24 mouse cellular contexts compared by ENCODE assay signal in the genomic region with DNA sequence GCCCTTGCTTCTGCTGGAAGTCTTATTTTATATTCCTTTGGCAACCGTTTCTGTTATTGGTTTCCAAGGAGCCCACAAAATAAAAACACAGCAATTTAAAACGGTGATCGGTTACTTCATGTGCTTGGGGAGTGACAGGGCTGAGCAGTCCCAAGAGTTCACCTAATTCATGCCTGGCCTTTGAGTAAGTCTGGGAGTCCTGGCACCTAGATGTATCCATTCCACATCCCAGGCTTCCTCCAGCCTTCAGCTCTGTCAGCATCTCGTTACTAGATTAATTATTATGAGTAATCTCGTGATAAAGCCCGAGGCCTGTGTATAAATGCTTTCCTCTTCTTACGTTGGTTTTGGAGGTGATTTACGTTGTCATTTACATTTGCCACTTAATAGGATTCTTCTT.
DNase-seq lines count a peak whose midpoint lies in the region; ATAC-seq lines count a peak whose summit lies in the region.
"Had no signal": no experiment of that assay in that cellular context is flagged by ENCODE, and none has a peak within 500 bp of the region (broad histone marks: within the 10 kb centered on the region; RNA-seq: fewer than 3 reads in every experiment).

No protein-coding gene starts in this region.

- H3K36me3 ChIP-seq in intestine, embryonic 14.5 days (ENCODE audit: control insufficient read depth, insufficient read depth, low read length): no peaks in the 10 kb centered on the region
- H3K36me3 ChIP-seq in intestine, embryonic 15.5 days: no peaks in the 10 kb centered on the region
- no peaks in the 10 kb centered on the region for H3K36me3 ChIP-seq in stomach, embryonic 16.5 days (ENCODE audit: control insufficient read depth, insufficient read depth, low read length)
- H3K36me3 ChIP-seq: embryonic facial prominence, embryonic 13.5 days; embryonic facial prominence, embryonic 15.5 days had no signal

- H3K4me3 ChIP-seq in intestine, embryonic 14.5 days (ENCODE audit: low read depth, low read length): no peak overlapping the region
- H3K4me3 ChIP-seq in intestine, embryonic 15.5 days (replicated peaks): no peak overlapping the region
- no peak overlapping the region for H3K4me3 ChIP-seq in stomach, embryonic 16.5 days (replicated peaks; ENCODE audit: low read length)
- H3K4me3 ChIP-seq: embryonic facial prominence, embryonic 13.5 days; embryonic facial prominence, embryonic 15.5 days; erythroblast, embryonic 14.5 days; forebrain, embryonic 10.5 days; forebrain, embryonic 12.5 days had no signal

- H3K4me1 ChIP-seq in intestine, embryonic 14.5 days (replicated peaks; ENCODE audit: control insufficient read depth, insufficient read depth, low read length): no peaks in the 10 kb centered on the region
- H3K4me1 ChIP-seq in intestine, embryonic 15.5 days (replicated peaks): no peaks in the 10 kb centered on the region
- H3K4me1 ChIP-seq in stomach, embryonic 16.5 days (ENCODE audit: control insufficient read depth, insufficient read depth, low read length): 0 out of 2 replicates have a peak, but pooled peaks cover 6% of the 10 kb centered on the region
- H3K4me1 ChIP-seq: embryonic facial prominence, embryonic 13.5 days; embryonic facial prominence, embryonic 15.5 days; forebrain, embryonic 10.5 days; forebrain, embryonic 12.5 days had no signal

- 62% methylated on average over 8 of the region's 8 CpGs for WGBS in intestine, embryonic 14.5 days
- 61% methylated on average over 8 of the region's 8 CpGs for WGBS in intestine, embryonic 15.5 days
- WGBS in stomach, embryonic 16.5 days: 52% methylated on average over 8 of the region's 8 CpGs

- DNase-seq in intestine, embryonic 14.5 days (ENCODE audit: low spot score): peak; percentile 21
- DNase-seq in skeletal muscle tissue, adult 2 months (ENCODE audit: low read depth, low spot score): peak; percentile 18
- DNase-seq in T-cell, adult 2 months (ENCODE audit: low spot score): no peak
- DNase-seq in right cerebral cortex, adult 2 months (ENCODE audit: low spot score in 2 of 2): no peak
- DNase-seq: adrenal gland, adult 8-10 months; adrenal gland, postnatal 14 days; adrenal gland, postnatal 36 days; cerebellum, adult 11 months; cerebellum, adult 18-20 months; cerebellum, adult 8-10 months; cerebellum, adult 9-11 months; cerebellum, postnatal 14 days; cerebellum, postnatal 36 days; embryo, embryonic 11 days had no signal

- no peak overlapping the region for H3K4me2 ChIP-seq in intestine, embryonic 14.5 days (ENCODE audit: low read length)
- no peak overlapping the region for H3K4me2 ChIP-seq in intestine, embryonic 15.5 days (replicated peaks)
- no peak overlapping the region for H3K4me2 ChIP-seq in stomach, embryonic 16.5 days (ENCODE audit: low read depth, low read length)
- H3K4me2 ChIP-seq: embryonic facial prominence, embryonic 13.5 days; embryonic facial prominence, embryonic 15.5 days; forebrain, embryonic 12.5 days had no signal

- no peaks in the 10 kb centered on the region for H3K27me3 ChIP-seq in intestine, embryonic 14.5 days (replicated peaks; ENCODE audit: control insufficient read depth, insufficient read depth, low read length)
- H3K27me3 ChIP-seq in intestine, embryonic 15.5 days (replicated peaks): no peaks in the 10 kb centered on the region
- no peaks in the 10 kb centered on the region for H3K27me3 ChIP-seq in stomach, embryonic 16.5 days (ENCODE audit: control insufficient read depth, insufficient read depth, low read length)
- H3K27me3 ChIP-seq: embryonic facial prominence, embryonic 13.5 days; embryonic facial prominence, embryonic 15.5 days; forebrain, embryonic 12.5 days had no signal

- no peaks in the 10 kb centered on the region for H3K9me3 ChIP-seq in intestine, embryonic 14.5 days (ENCODE audit: control insufficient read depth, low read length)
- H3K9me3 ChIP-seq in intestine, embryonic 15.5 days: no peaks in the 10 kb centered on the region
- H3K9me3 ChIP-seq in stomach, embryonic 16.5 days (replicated peaks; ENCODE audit: control insufficient read depth, low read length): no peaks in the 10 kb centered on the region
- H3K9me3 ChIP-seq: embryonic facial prominence, embryonic 13.5 days; embryonic facial prominence, embryonic 15.5 days; forebrain, embryonic 10.5 days; forebrain, embryonic 12.5 days had no signal

- H3K27ac ChIP-seq in intestine, embryonic 14.5 days (ENCODE audit: low read depth): no peak overlapping the region
- no peak overlapping the region for H3K27ac ChIP-seq in intestine, embryonic 15.5 days
- no peak overlapping the region for H3K27ac ChIP-seq in stomach, embryonic 16.5 days (ENCODE audit: low read length)
- H3K27ac ChIP-seq: embryonic facial prominence, embryonic 13.5 days; embryonic facial prominence, embryonic 15.5 days; forebrain, embryonic 10.5 days; forebrain, embryonic 12.5 days had no signal

- H3K9ac ChIP-seq in intestine, embryonic 14.5 days (ENCODE audit: low read length): no peak overlapping the region
- H3K9ac ChIP-seq in intestine, embryonic 15.5 days: no peak overlapping the region
- no peak overlapping the region for H3K9ac ChIP-seq in stomach, embryonic 16.5 days (ENCODE audit: low read length)
- H3K9ac ChIP-seq: embryonic facial prominence, embryonic 13.5 days; embryonic facial prominence, embryonic 15.5 days; forebrain, embryonic 12.5 days had no signal

- ATAC-seq in intestine, embryonic 14.5 days (replicated peaks; ENCODE audit: low FRiP score, low TSS enrichment, low read depth): no peak
- ATAC-seq in intestine, embryonic 15.5 days: no peak
- ATAC-seq in stomach, embryonic 16.5 days (ENCODE audit: insufficient read depth, low FRiP score): peak; percentile 74; the same call in 1 of the 2 replicates
- ATAC-seq: activated CD4-positive, CD25-positive, alpha-beta regulatory T cell, adult 4 months; forebrain, embryonic 14.5 days; forebrain, embryonic 16.5 days had no signal

Comparison
In these comparisons a context has a peak if more than half of its experiments do, and no peak if none do; other contexts are left out.
1. DNase-seq: peak in intestine, embryonic 14.5 days (single experiment) and skeletal muscle tissue, adult 2 months (single experiment); none in T-cell, adult 2 months (single experiment) and right cerebral cortex, adult 2 months (0 of 2).